Mouse (Mus musculus) brown adipose tissue, adult 24 weeks (tissue): ENCODE measurements around the gene Igfbp7. TPM values are rescaled to one million over a fixed set of nuclear protein-coding genes. Genes with fewer than 3 reads are reported as not detected.

ENCODE experiments used
- H3K27ac ChIP-seq: fragments of 200-500 bp; replicated peaks from 2 replicates; pipeline ENCODE4 v1.5.1; 2012; ENCODE audit warnings: low read depth, mild to moderate bottlenecking, low read length
- H3K4me1 ChIP-seq: fragments of 200-500 bp; 2 replicates; pipeline ENCODE4 v1.6.1; 2012; ENCODE audit warnings: low read length, mixed read lengths; ENCODE audit not compliant: control insufficient read depth, insufficient read depth, insufficient read length
- H3K4me3 ChIP-seq: fragments of 200-500 bp; 2 replicates; pipeline ENCODE4 v1.5.1; 2012; ENCODE audit warnings: low read depth, mild to moderate bottlenecking, low read length, moderate library complexity; ENCODE audit not compliant: insufficient read depth
- polyA plus RNA-seq: library from polyadenylated mRNA; stranded (reverse); fragments of >200 nt; gene quantifications from 2 replicates; pipeline ENCODE4 v1.2.4, GENCODE M21; 2012; ENCODE audit not compliant: missing spikeins, insufficient read depth, insufficient read length

Igfbp7 gene
- polyA plus RNA-seq, 1 experiment = 85.5 TPM

DNA sequence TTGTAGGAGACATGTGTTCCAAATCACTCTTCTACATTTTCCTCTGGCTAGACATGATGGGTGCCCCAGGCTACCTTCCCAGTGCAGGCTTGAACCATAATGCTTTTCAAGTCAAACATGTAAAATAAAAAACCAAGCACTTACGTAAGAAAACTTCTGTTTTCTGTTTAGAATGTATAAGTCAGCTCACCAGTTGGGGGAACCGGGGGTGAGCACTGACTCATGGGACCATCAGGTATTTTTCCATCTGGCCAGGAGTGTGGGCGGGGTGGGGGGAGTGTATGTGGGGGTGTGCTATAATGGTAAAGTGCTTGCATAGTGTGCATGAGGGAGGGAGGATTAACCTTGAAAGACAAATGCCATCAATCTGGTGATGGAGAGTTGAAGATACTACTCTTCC, 29.8 kb downstream of the Igfbp7 start:
- no peak overlapping the region for H3K4me3 ChIP-seq
- no peak overlapping the region for H3K27ac ChIP-seq
- peaks cover 14% of the 10 kb centered on the region for H3K4me1 ChIP-seq

DNA sequence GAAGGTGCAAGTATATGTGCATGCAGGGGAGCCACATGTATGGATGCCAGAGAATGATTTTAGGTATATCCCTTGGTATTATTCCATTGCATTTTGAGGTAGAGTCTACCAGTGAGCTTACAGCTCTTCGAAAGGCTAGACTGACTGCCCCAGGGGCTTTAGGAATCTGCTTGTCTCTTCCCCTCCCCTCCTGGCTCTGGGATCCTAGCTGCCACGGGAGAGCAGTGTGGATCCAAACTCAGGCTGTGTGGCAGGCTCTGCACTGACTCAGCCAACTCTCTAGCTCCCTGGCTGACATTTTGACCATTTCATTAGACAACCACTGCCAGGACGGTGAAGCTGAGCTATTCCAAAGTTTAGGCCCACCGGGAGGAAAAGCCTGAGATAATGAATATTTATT, 32.3 kb downstream of the Igfbp7 start:
- Histone ChIP-seq H3K4me1 (peaks cover 23% of the 10 kb centered on the region), H3K27ac (peak overlapping the region; percentile 53), H3K4me3 (no peak overlapping the region)

DNA sequence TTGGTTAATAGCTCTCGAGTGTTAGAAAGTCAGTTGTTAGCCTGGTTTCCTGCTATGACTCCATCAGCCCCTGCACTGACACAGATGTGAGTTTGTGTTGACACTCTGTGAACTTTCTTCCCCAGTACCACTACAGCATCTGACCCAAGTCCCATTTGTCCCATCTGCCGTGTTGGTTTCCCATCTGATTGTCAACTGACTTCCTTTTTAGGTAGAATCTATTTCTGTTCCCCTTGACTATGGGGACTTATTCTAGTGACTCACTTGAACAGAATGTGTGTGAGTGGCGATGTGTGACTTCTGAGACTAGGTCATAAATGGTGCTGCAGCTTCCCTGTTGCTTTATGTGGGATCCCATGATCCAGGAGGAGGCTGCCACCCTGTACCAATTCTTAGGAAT, 32.9 kb downstream of the Igfbp7 start:
- Histone ChIP-seq H3K27ac (peak overlapping the region; percentile 71), H3K4me3 (no peak overlapping the region), H3K4me1 (peaks cover 23% of the 10 kb centered on the region)

DNA sequence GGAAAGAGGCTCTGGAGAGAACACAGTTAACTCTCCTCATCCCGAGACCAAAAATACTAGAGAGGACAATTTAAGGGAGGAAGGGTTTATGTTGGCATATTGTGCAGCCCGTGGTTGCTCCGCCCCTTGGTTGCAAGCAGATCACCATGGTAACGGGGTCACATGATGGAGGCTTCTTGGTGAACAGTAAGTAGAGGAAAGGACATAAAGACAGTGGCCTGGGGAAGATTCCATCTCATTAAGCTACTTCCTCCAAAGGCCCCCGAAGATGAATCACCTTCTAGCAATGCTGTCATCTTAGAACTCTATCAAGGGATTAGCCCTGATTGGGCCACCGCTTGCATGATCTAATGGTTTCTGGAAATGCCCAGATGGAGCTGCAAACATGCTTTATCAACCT, 35.1 kb downstream of the Igfbp7 start:
- Histone ChIP-seq H3K4me1 (peaks cover 31% of the 10 kb centered on the region), H3K4me3 (peak overlapping the region; percentile 12; the same call in 1 of the 2 replicates), H3K27ac (peak overlapping the region; percentile 94)

DNA sequence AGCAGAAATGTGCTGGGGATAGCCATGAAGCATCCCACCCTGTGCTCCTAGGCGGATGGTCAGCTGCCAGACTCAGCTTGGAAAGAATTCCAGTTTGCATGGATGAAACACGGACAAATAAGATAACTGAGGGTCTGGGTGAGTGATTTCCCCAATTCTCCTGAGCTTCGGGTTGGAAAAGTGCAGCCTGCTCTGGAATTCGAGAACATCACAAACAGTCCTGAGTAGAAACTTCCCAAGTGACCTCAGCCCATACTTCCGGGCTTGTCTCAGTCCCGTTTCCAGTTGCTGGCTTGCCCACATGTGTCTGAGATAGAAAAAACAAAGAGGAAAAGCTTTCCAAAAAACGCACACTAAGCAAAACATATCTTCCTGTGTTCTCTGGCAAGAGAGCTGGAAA, 35.6 kb downstream of the Igfbp7 start:
- Histone ChIP-seq H3K4me3 (peak overlapping the region; percentile 12; the same call in 1 of the 2 replicates), H3K4me1 (peaks cover 37% of the 10 kb centered on the region), H3K27ac (peak overlapping the region; percentile 94)

DNA sequence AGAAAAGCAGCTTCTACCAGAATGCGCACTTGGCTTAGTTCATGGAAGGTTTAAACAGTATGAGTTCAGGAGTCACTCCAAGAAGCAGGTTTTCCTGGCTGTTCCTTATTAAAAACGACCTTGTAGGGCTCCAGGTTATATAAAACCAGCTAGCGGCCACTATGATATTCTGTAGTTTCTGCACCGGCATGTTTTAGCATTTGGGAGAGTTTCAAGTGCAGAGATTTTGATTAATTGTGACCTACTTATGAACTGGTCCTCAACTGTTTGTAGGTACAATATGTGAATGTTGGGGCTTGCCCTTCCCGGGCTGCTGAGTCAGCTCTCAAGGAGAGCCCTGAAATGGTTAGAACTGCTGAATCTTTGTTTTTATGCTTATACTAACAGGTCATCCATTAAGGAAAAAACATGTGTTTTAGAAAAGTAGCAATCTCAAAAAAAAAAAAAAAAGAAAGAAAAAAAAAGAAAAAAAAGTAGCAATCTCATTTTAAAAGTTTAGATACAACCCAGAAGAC, 37.4 kb downstream of the Igfbp7 start:
- Histone ChIP-seq H3K27ac (peak overlapping the region; percentile 32; the same call in 1 of the 2 replicates), H3K4me3 (no peak overlapping the region), H3K4me1 (peaks cover 49% of the 10 kb centered on the region)

DNA sequence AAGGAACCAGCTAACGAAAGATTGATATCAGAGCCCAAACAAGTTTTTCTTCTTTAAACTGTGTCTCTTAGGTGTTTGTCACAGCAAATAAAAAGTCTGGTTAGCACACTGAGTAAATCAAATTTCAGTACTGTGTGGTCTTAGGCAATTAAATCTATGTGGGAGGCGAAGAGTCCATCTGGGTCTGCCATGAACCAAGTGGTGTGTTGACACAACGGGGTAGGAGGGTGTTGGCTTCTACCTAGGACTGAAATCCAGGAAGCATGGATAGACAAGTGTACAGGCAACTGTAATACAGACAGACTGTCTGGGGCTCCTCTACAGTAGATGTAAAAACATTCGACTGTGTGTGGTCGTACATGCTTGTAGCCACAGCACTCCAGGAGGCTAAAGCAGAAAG, 38.4 kb downstream of the Igfbp7 start:
- H3K4me1 ChIP-seq = peaks cover 55% of the 10 kb centered on the region
- peak overlapping the region; percentile 32; the same call in 1 of the 2 replicates for H3K27ac ChIP-seq
- no peak overlapping the region for H3K4me3 ChIP-seq

DNA sequence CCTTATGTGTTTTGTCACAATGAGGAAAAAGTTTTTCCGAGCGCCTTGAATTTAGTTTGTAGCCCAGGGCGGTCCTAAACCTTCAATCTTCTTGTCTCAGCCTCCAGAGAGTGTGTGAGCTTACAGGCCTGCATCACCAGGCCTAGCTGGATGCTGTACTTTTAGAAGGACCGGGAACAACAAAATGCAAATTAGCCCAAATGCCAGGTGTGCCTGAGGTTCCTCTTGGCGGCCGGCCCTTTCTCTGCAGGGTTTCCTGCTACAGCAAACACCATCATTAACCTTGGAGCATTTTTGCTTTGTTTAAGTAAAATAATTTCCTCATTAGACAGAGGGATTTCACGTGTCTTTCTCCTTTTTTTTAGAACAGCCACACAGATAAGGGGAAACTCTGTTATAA, 39.6 kb downstream of the Igfbp7 start:
- peaks cover 56% of the 10 kb centered on the region for H3K4me1 ChIP-seq
- peak overlapping the region; percentile 91 for H3K27ac ChIP-seq

DNA sequence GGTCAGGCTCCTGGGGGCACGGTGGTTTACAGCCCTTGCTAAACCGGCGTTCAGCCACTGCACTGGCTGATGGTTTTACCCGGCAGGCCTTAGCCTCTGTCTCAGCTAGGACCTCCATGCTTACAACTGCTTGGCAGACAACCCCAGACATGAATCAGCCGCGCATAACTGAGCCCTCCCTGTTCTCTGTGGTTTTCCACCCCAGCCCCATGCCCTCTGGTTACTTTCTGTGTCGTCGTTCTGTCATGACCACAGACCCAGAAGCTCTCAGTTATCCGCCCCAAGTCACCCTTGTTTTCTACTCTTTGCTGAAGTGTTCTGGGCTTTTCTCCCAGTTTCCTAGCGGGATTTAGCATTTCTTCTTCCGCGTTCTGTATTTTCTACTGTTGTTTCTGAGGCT, 40.2 kb downstream of the Igfbp7 start:
- Histone ChIP-seq H3K27ac (peak overlapping the region; percentile 91), H3K4me3 (no peak overlapping the region), H3K4me1 (peaks cover 58% of the 10 kb centered on the region)

More for the DNA sequence above, 39.6 kb downstream of the Igfbp7 start:
- no peak overlapping the region for H3K4me3 ChIP-seq

DNA sequence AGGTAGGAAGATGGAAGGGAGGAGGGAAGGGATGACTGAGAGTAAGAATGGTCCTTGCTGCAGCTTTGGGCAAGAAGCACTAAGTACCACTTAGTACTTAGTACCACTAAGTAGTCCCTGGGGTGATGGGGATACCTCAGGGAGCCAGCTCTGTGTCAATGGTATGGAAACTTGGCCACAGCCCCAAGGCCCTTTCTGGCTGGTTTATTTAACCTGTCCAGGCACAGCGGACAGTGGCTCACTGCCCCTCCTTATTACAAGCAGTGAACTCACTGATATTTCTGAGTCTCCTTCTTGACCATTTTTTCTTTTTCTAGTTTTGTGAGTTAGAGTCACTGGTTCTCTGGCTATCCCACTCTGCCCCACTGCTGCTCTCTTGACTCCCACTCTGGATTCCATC, 40.7 kb downstream of the Igfbp7 start:
- Histone ChIP-seq H3K4me3 (no peak overlapping the region), H3K27ac (peak overlapping the region; percentile 91), H3K4me1 (peaks cover 54% of the 10 kb centered on the region)

DNA sequence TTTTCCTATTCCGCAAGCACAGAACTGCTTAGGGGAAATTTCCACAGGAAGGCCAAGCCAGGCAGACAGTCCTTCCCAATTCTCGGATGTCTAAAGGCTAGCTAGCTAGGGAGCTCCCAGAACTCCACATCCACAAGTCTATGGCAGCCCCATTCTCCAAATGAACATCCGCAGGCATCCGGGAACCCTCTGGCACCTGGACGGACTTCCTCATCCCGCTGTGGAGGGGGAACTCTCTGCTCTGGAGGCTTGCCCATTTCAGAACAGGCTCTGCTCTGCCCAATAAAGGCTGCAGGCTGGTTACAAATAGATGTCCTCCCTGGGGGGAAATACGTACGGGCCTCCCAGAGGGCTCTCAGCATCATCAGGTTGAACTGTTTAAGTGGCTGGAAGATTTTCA, 41.5 kb downstream of the Igfbp7 start:
- Histone ChIP-seq H3K4me3 (no peak overlapping the region), H3K4me1 (peaks cover 50% of the 10 kb centered on the region), H3K27ac (peak overlapping the region; percentile 91)

DNA sequence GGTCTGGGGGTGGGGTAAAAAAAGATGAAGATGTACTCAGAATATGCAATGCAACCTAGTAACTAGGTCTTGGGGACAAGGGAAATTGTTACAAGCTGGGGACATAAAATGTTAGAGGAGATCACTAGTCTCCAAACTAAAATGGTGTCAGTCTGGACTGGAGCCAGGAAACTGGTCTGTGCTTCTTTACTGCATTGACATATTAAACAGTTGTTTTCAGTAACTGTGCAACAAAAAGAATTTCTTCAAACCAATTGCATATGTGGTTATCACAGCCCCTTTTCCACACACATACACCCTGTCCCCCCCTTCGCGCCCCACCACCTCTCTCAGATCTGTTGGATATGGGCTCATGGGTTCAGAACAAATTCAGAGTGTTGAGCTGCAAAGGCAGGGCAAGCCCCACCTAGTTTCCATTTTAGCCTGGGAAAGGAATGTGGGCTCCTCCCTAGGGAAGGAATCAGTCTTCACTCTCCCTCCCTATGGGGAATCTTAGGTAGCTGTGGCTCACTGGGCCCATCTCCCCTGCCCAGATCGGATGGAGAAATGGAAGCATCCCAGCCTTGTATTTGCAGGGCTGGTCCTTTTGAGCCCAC, 43.3 kb downstream of the Igfbp7 start:
- Histone ChIP-seq H3K27ac (peak overlapping the region; percentile 95), H3K4me1 (peaks cover 52% of the 10 kb centered on the region), H3K4me3 (no peak overlapping the region)

DNA sequence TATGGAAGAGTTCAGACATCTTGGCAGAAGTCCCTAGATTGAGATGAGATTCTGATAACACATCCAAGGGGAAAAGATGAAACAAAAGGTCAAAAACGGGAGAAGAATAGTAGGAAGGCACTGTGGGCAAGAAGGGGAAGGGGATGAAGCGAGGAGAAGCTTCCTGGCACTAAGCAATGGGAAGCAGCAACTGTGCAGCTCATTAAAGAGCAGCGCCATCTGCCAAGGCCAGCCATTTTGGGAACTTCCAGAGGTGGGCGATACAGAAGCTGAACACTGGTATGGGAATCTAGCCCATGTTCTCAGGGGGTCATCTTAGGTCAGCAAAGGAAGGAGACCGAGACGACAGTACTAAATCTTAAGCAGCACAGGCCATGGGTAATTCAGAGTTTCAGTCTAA, 44.2 kb downstream of the Igfbp7 start:
- Histone ChIP-seq H3K27ac (peak overlapping the region; percentile 95), H3K4me1 (peaks cover 50% of the 10 kb centered on the region)

DNA sequence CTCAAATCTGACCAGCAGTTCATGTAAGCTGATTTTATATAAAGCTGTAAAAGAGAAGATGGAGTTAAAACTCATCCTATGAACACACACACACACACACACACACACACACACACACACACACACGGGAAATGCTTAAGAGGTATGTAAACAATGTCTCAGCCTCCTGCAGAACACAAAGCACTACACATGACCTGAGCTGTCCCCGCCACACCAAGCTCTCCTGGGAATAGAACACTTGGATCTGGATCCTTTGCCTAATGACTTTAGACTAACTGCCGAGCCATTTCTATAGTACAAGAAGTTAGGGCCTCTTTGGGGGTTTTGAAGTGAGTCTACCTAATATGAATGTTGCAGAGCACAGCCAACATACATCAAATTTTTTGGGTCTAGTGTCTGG, 45.7 kb downstream of the Igfbp7 start:
- Histone ChIP-seq H3K4me1 (peaks cover 49% of the 10 kb centered on the region), H3K27ac (peak overlapping the region; percentile 95), H3K4me3 (no peak overlapping the region)

More for the DNA sequence above, 44.2 kb downstream of the Igfbp7 start:
- H3K4me3 ChIP-seq = no peak overlapping the region

DNA sequence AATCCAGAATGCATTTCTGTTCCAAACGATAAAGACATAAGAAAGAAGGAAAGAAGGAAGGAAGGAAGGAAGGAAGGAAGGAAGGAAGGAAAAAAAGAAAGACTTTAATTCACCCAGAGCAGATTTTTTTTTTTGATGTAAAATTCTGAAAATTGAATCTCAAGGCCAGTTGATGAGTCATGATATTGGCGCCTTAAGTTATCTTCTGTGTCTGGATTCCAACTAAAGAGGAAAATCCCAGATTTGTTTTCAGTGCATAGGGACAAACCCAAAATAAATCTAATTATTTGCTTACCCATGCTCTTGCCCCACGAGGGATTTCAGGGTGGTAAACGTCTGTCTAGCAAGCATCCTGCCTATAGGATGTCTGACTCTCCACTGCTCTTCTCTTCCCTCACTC, 46.8 kb downstream of the Igfbp7 start:
- H3K4me3 ChIP-seq = no peak overlapping the region
- H3K27ac ChIP-seq = peak overlapping the region; percentile 42
- peaks cover 42% of the 10 kb centered on the region for H3K4me1 ChIP-seq

DNA sequence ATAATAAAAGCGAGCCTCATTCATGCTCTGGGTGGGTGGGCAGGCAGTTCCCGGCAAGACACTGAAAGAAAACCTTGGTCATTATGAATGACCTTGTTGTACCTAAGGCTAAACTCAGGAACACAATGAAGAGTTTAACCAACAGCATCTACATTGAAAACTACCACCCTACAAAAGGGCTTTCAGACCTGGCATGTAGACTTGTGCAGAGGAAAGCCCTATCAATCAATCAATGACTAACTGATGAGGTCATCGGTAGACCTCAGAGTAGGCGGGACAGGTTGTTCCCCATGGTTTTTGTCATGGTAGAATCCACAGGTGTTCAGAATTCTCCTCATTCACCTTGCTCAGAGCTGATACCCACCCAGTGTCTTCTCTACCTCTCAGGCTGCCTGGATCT, 47.9 kb downstream of the Igfbp7 start:
- H3K27ac ChIP-seq = peak overlapping the region; percentile 42
- peaks cover 38% of the 10 kb centered on the region for H3K4me1 ChIP-seq
- H3K4me3 ChIP-seq = no peak overlapping the region
